Mouse (Mus musculus): ENCODE results near the gene Pxn.

DNA sequence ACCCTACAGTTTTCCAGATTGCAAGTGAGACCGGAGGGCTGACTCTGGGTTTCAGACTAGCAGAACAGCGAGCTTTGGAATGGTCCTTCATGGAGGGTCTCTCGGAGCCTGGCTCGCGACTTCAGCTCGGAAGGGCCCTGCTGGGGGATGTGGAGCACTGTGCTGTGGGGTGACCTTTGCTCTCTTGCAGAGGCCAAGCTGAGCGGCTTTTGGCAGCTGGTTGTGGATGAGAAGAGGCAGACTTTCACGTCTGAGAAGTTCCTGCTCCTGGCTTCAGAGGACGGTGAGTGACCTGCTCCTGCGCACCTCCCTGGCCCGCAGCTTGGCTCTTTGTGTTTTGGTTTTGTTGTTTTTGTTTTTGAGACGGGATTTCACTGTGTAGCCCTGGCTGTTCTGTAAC, 79.1 kb downstream of the Pxn start:
- TF ChIP-seq POLR2A (IDR thresholded peaks at IDR 0.05; ENCODE audit: low read depth, low read length): no peak
- TF ChIP-seq CTCF (IDR thresholded peaks at IDR 0.05; ENCODE audit: borderline replicate concordance, insufficient read depth, low read length): no peak

Data from embryonic fibroblast, embryonic 13.5 days (primary cell).